Mouse (Mus musculus): ENCODE results near the gene Nfib. TPM values are rescaled to one million over a fixed set of nuclear protein-coding genes. Genes with fewer than 3 reads are reported as not detected.

The Nfib gene
- polyA plus RNA-seq, 1 experiment from 2014 or later, result 32.3 TPM

- 85% methylated on average over 4 of the region's 4 CpGs for WGBS
- Histone ChIP-seq H3K9ac (ENCODE audit: low read depth, low read length) (no peak overlapping the region), H3K27ac (ENCODE audit: low read length) (no peak overlapping the region), H3K27me3 (replicated peaks; ENCODE audit: control insufficient read depth, insufficient read depth, low read length) (no peaks in the 10 kb centered on the region), H3K36me3 (ENCODE audit: control insufficient read depth, insufficient read depth, low read length) (no peaks in the 10 kb centered on the region), H3K4me1 (ENCODE audit: control insufficient read depth, insufficient read depth, low read length) (peaks cover 16% of the 10 kb centered on the region), H3K4me3 (ENCODE audit: low read length) (no peak overlapping the region), H3K4me2 (ENCODE audit: low read depth, low read length) (no peak overlapping the region), H3K9me3 (ENCODE audit: control insufficient read depth, low read length) (no peaks in the 10 kb centered on the region)
- no peak for ATAC-seq
Observed at GRCm38 (mm10) chr4:82454989-82455388, 250.6 kb downstream of the Nfib start.

DNA sequence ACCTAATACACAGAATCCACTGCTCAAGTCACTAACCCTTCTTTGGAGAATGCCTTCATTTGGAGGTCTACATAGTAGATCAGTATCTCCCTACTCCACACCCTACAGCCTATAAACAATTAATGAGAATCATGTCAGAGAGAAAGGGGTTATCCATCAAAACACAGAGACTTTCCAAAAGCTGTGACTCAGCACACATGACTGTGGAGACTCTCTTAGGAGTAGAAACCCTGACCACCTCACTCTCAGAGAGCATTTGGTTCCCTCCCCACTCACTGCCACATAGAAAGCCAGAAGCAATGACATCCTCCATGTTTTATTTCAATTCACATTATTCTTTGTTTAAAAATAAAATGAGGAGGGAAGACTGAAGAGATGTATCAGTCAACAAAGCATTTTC lies 252.2 kb downstream of the Nfib start:
- Histone ChIP-seq H3K9me3 (ENCODE audit: control insufficient read depth, low read length) (no peaks in the 10 kb centered on the region), H3K27ac (ENCODE audit: low read length) (no peak overlapping the region), H3K4me3 (ENCODE audit: low read length) (no peak overlapping the region), H3K27me3 (replicated peaks; ENCODE audit: control insufficient read depth, insufficient read depth, low read length) (no peaks in the 10 kb centered on the region), H3K9ac (ENCODE audit: low read depth, low read length) (no peak overlapping the region), H3K4me1 (ENCODE audit: control insufficient read depth, insufficient read depth, low read length) (peaks cover 19% of the 10 kb centered on the region), H3K4me2 (ENCODE audit: low read depth, low read length) (no peak overlapping the region), H3K36me3 (ENCODE audit: control insufficient read depth, insufficient read depth, low read length) (no peaks in the 10 kb centered on the region)
- no peak for ATAC-seq

DNA sequence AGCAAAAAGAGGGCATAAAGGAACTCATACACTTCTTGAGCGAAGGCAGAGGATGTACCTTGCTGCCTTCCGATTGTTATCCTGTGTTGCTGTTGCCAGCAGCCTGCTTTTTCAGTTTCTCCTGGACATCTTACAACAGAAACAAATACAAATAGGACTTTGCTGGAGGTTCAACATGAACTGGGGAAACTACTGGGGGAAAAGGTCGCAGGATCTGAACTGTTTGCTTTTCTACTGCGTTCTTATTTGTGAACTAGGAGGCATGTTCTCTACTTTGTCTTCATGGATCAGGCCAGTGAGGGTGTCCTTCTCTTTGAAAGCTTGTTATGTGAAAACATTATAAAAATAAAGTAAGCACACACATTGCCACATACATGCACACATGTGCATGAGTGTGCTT lies 252.6 kb downstream of the Nfib start:
- no peak for ATAC-seq
- H3K4me1 ChIP-seq (ENCODE audit: control insufficient read depth, insufficient read depth, low read length), result peaks cover 16% of the 10 kb centered on the region
- no peaks in the 10 kb centered on the region for H3K36me3 ChIP-seq (ENCODE audit: control insufficient read depth, insufficient read depth, low read length)
- no peak overlapping the region for H3K4me3 ChIP-seq (ENCODE audit: low read length)
- no peak overlapping the region for H3K27ac ChIP-seq (ENCODE audit: low read length)
- H3K9me3 ChIP-seq (ENCODE audit: control insufficient read depth, low read length), result no peaks in the 10 kb centered on the region
- H3K9ac ChIP-seq (ENCODE audit: low read depth, low read length), result no peak overlapping the region
- 76% methylated on average over 4 of the region's 4 CpGs for WGBS
- no peak overlapping the region for H3K4me2 ChIP-seq (ENCODE audit: low read depth, low read length)
- H3K27me3 ChIP-seq (replicated peaks; ENCODE audit: control insufficient read depth, insufficient read depth, low read length), result no peaks in the 10 kb centered on the region

DNA sequence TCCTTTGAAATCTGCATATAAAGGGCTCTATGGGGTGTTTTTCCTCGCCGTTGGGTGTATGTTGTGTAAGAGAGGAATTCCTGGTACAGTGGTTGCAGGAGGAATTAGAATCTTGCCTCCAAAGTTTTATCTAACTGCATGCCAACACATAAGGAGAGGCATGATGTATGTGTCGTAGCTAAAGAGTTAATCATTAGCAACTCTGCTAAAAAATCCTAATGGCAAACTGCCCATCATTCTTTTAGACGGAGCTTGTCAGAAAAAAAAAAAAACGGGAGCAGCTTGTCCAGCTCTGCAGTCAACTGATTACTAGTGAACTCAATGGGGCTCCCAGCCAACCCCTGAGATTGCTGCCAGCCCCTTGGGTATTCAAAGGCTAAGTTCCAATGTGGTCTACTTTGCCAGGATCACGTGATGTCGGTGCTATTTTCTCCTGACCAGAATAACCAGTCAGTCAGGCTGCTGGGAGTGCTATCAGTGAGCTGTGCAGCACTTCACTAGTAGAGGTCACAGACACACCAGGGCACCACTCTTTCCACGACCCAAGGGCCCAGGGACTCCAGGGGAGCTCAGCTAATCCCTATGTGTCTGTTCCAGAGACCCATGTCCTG lies 258.4 kb downstream of the Nfib start:
- H3K27me3 ChIP-seq (replicated peaks; ENCODE audit: control insufficient read depth, insufficient read depth, low read length), result no peaks in the 10 kb centered on the region
- no peaks in the 10 kb centered on the region for H3K36me3 ChIP-seq (ENCODE audit: control insufficient read depth, insufficient read depth, low read length)
- no peak overlapping the region for H3K9ac ChIP-seq (ENCODE audit: low read depth, low read length)
- peak overlapping the region; percentile 78 for H3K27ac ChIP-seq (ENCODE audit: low read length)
- peak; percentile 95 for ATAC-seq
- H3K4me1 ChIP-seq (ENCODE audit: control insufficient read depth, insufficient read depth, low read length), result peaks cover 45% of the 10 kb centered on the region
- no peak overlapping the region for H3K4me3 ChIP-seq (ENCODE audit: low read length)
- WGBS, result 19% methylated on average over 8 of the region's 8 CpGs
- peak overlapping the region; percentile 22; the same call in 1 of the 2 replicates for H3K4me2 ChIP-seq (ENCODE audit: low read depth, low read length)
- H3K9me3 ChIP-seq (ENCODE audit: control insufficient read depth, low read length), result no peaks in the 10 kb centered on the region

GRCm38 (mm10) chr4:82444078-82444477 lies 261.5 kb downstream of the Nfib start:
- Histone ChIP-seq H3K9me3 (ENCODE audit: control insufficient read depth, low read length) (no peaks in the 10 kb centered on the region), H3K9ac (ENCODE audit: low read depth, low read length) (no peak overlapping the region), H3K27ac (ENCODE audit: low read length) (no peak overlapping the region), H3K27me3 (replicated peaks; ENCODE audit: control insufficient read depth, insufficient read depth, low read length) (no peaks in the 10 kb centered on the region), H3K4me1 (ENCODE audit: control insufficient read depth, insufficient read depth, low read length) (peaks cover 45% of the 10 kb centered on the region), H3K4me3 (ENCODE audit: low read length) (no peak overlapping the region), H3K36me3 (ENCODE audit: control insufficient read depth, insufficient read depth, low read length) (no peaks in the 10 kb centered on the region), H3K4me2 (ENCODE audit: low read depth, low read length) (no peak overlapping the region)
- no peak for ATAC-seq
- 49% methylated on average over 1 of the region's 1 CpGs for WGBS

DNA sequence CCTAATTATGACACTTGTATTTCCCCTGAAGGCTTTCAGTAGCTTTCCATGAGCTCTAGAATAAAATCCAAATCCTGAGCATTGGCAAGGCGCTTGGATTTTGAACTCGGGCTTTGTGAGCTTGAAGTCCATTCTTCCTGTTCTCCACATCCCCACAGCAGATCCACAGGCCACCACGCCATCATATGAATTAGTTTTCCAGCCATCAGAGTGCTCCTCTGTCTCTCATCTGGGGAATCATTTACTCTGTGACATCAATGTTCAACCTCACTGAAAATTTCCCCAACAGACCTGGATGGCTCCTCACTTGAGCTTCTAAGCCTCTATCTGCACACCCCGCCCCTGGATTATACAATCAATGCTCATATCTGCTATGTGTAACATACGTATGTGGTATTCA lies 262.1 kb downstream of the Nfib start:
- 86% methylated on average over 5 of the region's 5 CpGs for WGBS

GRCm38 (mm10) chr4:82443003-82443402 lies 262.5 kb downstream of the Nfib start:
- no peak overlapping the region for H3K9ac ChIP-seq (ENCODE audit: low read depth, low read length)
- no peaks in the 10 kb centered on the region for H3K36me3 ChIP-seq (ENCODE audit: control insufficient read depth, insufficient read depth, low read length)
- H3K4me1 ChIP-seq (ENCODE audit: control insufficient read depth, insufficient read depth, low read length), result peaks cover 46% of the 10 kb centered on the region
- H3K4me2 ChIP-seq (ENCODE audit: low read depth, low read length), result no peak overlapping the region
- no peaks in the 10 kb centered on the region for H3K27me3 ChIP-seq (replicated peaks; ENCODE audit: control insufficient read depth, insufficient read depth, low read length)
- ATAC-seq, result no peak
- H3K27ac ChIP-seq (ENCODE audit: low read length), result no peak overlapping the region
- no peak overlapping the region for H3K4me3 ChIP-seq (ENCODE audit: low read length)
- no peaks in the 10 kb centered on the region for H3K9me3 ChIP-seq (ENCODE audit: control insufficient read depth, low read length)
- WGBS, result 49% methylated on average over 5 of the region's 5 CpGs

More for the DNA sequence above, 262.1 kb downstream of the Nfib start:
- ATAC-seq, result no peak
- Histone ChIP-seq H3K4me1 (ENCODE audit: control insufficient read depth, insufficient read depth, low read length) (peaks cover 42% of the 10 kb centered on the region), H3K27me3 (replicated peaks; ENCODE audit: control insufficient read depth, insufficient read depth, low read length) (no peaks in the 10 kb centered on the region), H3K4me3 (ENCODE audit: low read length) (no peak overlapping the region), H3K9me3 (ENCODE audit: control insufficient read depth, low read length) (no peaks in the 10 kb centered on the region), H3K36me3 (ENCODE audit: control insufficient read depth, insufficient read depth, low read length) (no peaks in the 10 kb centered on the region), H3K9ac (ENCODE audit: low read depth, low read length) (no peak overlapping the region), H3K4me2 (ENCODE audit: low read depth, low read length) (no peak overlapping the region), H3K27ac (ENCODE audit: low read length) (no peak overlapping the region)

DNA sequence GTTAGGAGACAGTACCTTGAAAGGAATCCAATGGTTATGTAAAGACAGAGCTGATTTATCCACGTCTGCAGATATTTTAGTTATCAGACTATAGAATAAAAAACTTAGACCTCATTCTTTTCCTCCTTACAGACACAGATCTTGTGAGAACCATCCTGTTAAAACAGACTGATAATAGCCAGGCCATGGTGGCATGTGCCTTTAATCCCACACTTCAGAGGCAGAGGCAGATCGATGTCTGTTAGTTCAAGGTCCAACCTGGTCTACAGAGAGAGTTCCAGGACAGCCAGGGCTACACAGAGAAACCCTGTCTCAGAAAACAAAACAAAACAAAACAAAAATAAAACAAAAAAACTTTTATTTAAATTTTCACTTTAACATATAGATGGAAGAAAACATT lies 264.9 kb downstream of the Nfib start:
- no peaks in the 10 kb centered on the region for H3K27me3 ChIP-seq (replicated peaks; ENCODE audit: control insufficient read depth, insufficient read depth, low read length)
- H3K36me3 ChIP-seq (ENCODE audit: control insufficient read depth, insufficient read depth, low read length), result no peaks in the 10 kb centered on the region
- no peak for ATAC-seq
- H3K27ac ChIP-seq (ENCODE audit: low read length), result no peak overlapping the region
- H3K9ac ChIP-seq (ENCODE audit: low read depth, low read length), result no peak overlapping the region
- H3K9me3 ChIP-seq (ENCODE audit: control insufficient read depth, low read length), result no peaks in the 10 kb centered on the region
- H3K4me1 ChIP-seq (ENCODE audit: control insufficient read depth, insufficient read depth, low read length), result peaks cover 38% of the 10 kb centered on the region
- no peak overlapping the region for H3K4me3 ChIP-seq (ENCODE audit: low read length)
- H3K4me2 ChIP-seq (ENCODE audit: low read depth, low read length), result no peak overlapping the region
- 52% methylated on average over 2 of the region's 2 CpGs for WGBS

- H3K27ac ChIP-seq (ENCODE audit: low read length), result no peak overlapping the region
- ATAC-seq, result no peak
- WGBS, result 36% methylated on average over 8 of the region's 8 CpGs
Observed at GRCm38 (mm10) chr4:82439813-82440212, 265.7 kb downstream of the Nfib start.

DNA sequence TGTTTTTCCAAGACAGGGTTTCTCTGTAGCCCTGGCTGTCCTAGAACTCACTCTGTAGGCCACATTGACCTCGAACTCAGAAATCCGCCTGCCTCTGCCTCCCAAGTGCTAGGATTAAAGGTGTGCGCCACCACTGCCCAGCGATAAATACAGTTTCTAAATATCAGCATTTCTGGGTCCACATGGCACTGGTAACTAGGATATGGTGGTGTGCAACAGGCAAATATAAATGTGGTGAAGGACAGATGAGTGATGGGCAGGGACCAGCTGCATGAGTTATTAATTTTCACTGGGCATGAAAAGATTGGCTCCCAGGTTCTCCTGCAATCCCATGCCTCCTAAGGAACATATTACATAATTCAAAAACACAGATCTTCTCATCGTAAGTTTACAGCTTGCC lies 266.9 kb downstream of the Nfib start:
- Histone ChIP-seq H3K9me3 (ENCODE audit: control insufficient read depth, low read length) (no peaks in the 10 kb centered on the region), H3K4me3 (ENCODE audit: low read length) (no peak overlapping the region), H3K4me1 (ENCODE audit: control insufficient read depth, insufficient read depth, low read length) (peaks cover 32% of the 10 kb centered on the region), H3K27me3 (replicated peaks; ENCODE audit: control insufficient read depth, insufficient read depth, low read length) (no peaks in the 10 kb centered on the region), H3K36me3 (ENCODE audit: control insufficient read depth, insufficient read depth, low read length) (no peaks in the 10 kb centered on the region), H3K4me2 (ENCODE audit: low read depth, low read length) (no peak overlapping the region), H3K9ac (ENCODE audit: low read depth, low read length) (no peak overlapping the region), H3K27ac (ENCODE audit: low read length) (no peak overlapping the region)
- WGBS, result 92% methylated on average over 5 of the region's 5 CpGs
- ATAC-seq, result no peak

More at GRCm38 (mm10) chr4:82439813-82440212, 265.7 kb downstream of the Nfib start:
- no peak overlapping the region for H3K4me3 ChIP-seq (ENCODE audit: low read length)
- no peak overlapping the region for H3K9ac ChIP-seq (ENCODE audit: low read depth, low read length)
- H3K4me1 ChIP-seq (ENCODE audit: control insufficient read depth, insufficient read depth, low read length), result peaks cover 39% of the 10 kb centered on the region
- no peaks in the 10 kb centered on the region for H3K27me3 ChIP-seq (replicated peaks; ENCODE audit: control insufficient read depth, insufficient read depth, low read length)
- H3K4me2 ChIP-seq (ENCODE audit: low read depth, low read length), result no peak overlapping the region
- H3K9me3 ChIP-seq (ENCODE audit: control insufficient read depth, low read length), result no peaks in the 10 kb centered on the region
- H3K36me3 ChIP-seq (ENCODE audit: control insufficient read depth, insufficient read depth, low read length), result no peaks in the 10 kb centered on the region
